Mouse (Mus musculus) limb, embryonic 13.5 days (tissue): Measurements from ENCODE around the gene Fam57b. TPM values are rescaled to one million over a fixed set of nuclear protein-coding genes. Genes with fewer than 3 reads are reported as not detected.

Experiments used
- ATAC-seq: fragments of 200-750 bp; cut with Nextera tagmentation; 2 replicates; pipeline ENCODE4 v1.8.0; 2017; ENCODE audit warnings: low read depth, moderate number of reproducible peaks, moderate TSS enrichment; ENCODE audit not compliant: low FRiP score
- H3K27ac ChIP-seq: fragments of 300-500 bp; sonication (generic); 2 replicates; pipeline ENCODE4 v1.5.1; 2015; ENCODE audit warnings: inconsistent platforms, mild to moderate bottlenecking, moderate library complexity
- H3K27me3 ChIP-seq: fragments of 300-500 bp; sonication (generic); 2 replicates; pipeline ENCODE4 v1.6.1; 2015; ENCODE audit warnings: mild to moderate bottlenecking, inconsistent platforms
- H3K36me3 ChIP-seq: fragments of 300-500 bp; sonication (generic); 2 replicates; pipeline ENCODE4 v1.6.1; 2015; ENCODE audit warnings: inconsistent platforms, mild to moderate bottlenecking, moderate library complexity
- H3K4me1 ChIP-seq: fragments of 300-500 bp; sonication (generic); 2 replicates; pipeline ENCODE4 v1.6.1; 2015; ENCODE audit warnings: inconsistent platforms
- H3K4me2 ChIP-seq: fragments of 300-500 bp; sonication (generic); replicated peaks from 2 replicates; pipeline ENCODE4 v1.6.1; 2015; ENCODE audit warnings: inconsistent platforms, mild to moderate bottlenecking, moderate library complexity
- H3K4me3 ChIP-seq: fragments of 300-500 bp; sonication (generic); 2 replicates; pipeline ENCODE4 v1.5.1; 2015; ENCODE audit warnings: moderate library complexity, mild to moderate bottlenecking, inconsistent platforms
- H3K9ac ChIP-seq: fragments of 300-500 bp; sonication (generic); 2 replicates; pipeline ENCODE4 v1.6.1; 2015; ENCODE audit warnings: mild to moderate bottlenecking, inconsistent platforms
- H3K9me3 ChIP-seq: fragments of 300-500 bp; sonication (generic); 2 replicates; pipeline ENCODE4 v1.6.1; 2016; ENCODE audit warnings: inconsistent platforms
- WGBS: fragments of 180-500 bp; shearing (Covaris S2); methylation state at CpG from one replicate; pipeline ENCODE4 v1.1.7; 2015; 5-methylcytosine and 5-hydroxymethylcytosine counted together
- polyA plus RNA-seq: library from polyadenylated mRNA; unstranded; fragments of >200 nt; fragmentation: Nextera tagmentation; extraction: Ambion mirVana; gene quantifications from 2 replicates; pipeline ENCODE4 v1.2.1, GENCODE M21; 2015

Fam57b gene
- polyA plus RNA-seq, 1 experiment from 2014 or later: 0.18 TPM

GRCm38 (mm10) chr7:126802134-126802889 is 4.8 kb downstream of the Fam57b start:
- H3K36me3 ChIP-seq: peaks cover 36% of the 10 kb centered on the region
- H3K9ac ChIP-seq: peak overlapping the region; percentile 13; the same call in 1 of the 2 replicates
- no peak overlapping the region for H3K4me2 ChIP-seq
- H3K27ac ChIP-seq: no peak overlapping the region
- no peak overlapping the region for H3K4me3 ChIP-seq
- ATAC-seq: no peak
- H3K9me3 ChIP-seq: no peaks in the 10 kb centered on the region
- 80% methylated on average over 11 of the region's 11 CpGs for WGBS
- H3K4me1 ChIP-seq: peaks cover 28% of the 10 kb centered on the region
- H3K27me3 ChIP-seq: no peaks in the 10 kb centered on the region

GRCm38 (mm10) chr7:126803181-126803580 is 5.7 kb downstream of the Fam57b start:
- no peak for ATAC-seq
- no peaks in the 10 kb centered on the region for H3K9me3 ChIP-seq

GRCm38 (mm10) chr7:126803751-126804150 is 6.3 kb downstream of the Fam57b start:
- Histone ChIP-seq H3K36me3 (peaks cover 32% of the 10 kb centered on the region), H3K4me2 (no peak overlapping the region), H3K4me3 (no peak overlapping the region), H3K9ac (peak overlapping the region; percentile 35; the same call in 1 of the 2 replicates), H3K9me3 (no peaks in the 10 kb centered on the region), H3K27me3 (no peaks in the 10 kb centered on the region), H3K27ac (no peak overlapping the region), H3K4me1 (peaks cover 31% of the 10 kb centered on the region)
- no peak for ATAC-seq

More at GRCm38 (mm10) chr7:126803181-126803580, 5.7 kb downstream of the Fam57b start:
- H3K27ac ChIP-seq: no peak overlapping the region
- no peak overlapping the region for H3K4me2 ChIP-seq
- peaks cover 28% of the 10 kb centered on the region for H3K4me1 ChIP-seq
- 0 out of 2 replicates have a peak overlapping the region, but pooled peaks have one; percentile 35 for H3K9ac ChIP-seq
- no peaks in the 10 kb centered on the region for H3K27me3 ChIP-seq
- WGBS: 83% methylated on average over 6 of the region's 6 CpGs
- peaks cover 32% of the 10 kb centered on the region for H3K36me3 ChIP-seq
- no peak overlapping the region for H3K4me3 ChIP-seq

- no peaks in the 10 kb centered on the region for H3K9me3 ChIP-seq
- peaks cover 32% of the 10 kb centered on the region for H3K36me3 ChIP-seq
- H3K4me1 ChIP-seq: peaks cover 14% of the 10 kb centered on the region
- H3K4me3 ChIP-seq: no peak overlapping the region
- H3K27ac ChIP-seq: 0 out of 2 replicates have a peak overlapping the region, but pooled peaks have one; percentile 16
- no peak overlapping the region; the same call in 1 of the 2 replicates for H3K4me2 ChIP-seq
- no peak overlapping the region for H3K9ac ChIP-seq
- 77% methylated on average over 6 of the region's 6 CpGs for WGBS
- ATAC-seq: no peak
- H3K27me3 ChIP-seq: no peaks in the 10 kb centered on the region
Measured at GRCm38 (mm10) chr7:126806956-126807355, 9.5 kb downstream of the Fam57b start.

- peaks cover 14% of the 10 kb centered on the region for H3K4me1 ChIP-seq
- ATAC-seq: no peak
- H3K4me2 ChIP-seq: peak overlapping the region; percentile 91
- peak overlapping the region; percentile 88 for H3K9ac ChIP-seq
- H3K27me3 ChIP-seq: no peaks in the 10 kb centered on the region
- H3K36me3 ChIP-seq: peaks cover 29% of the 10 kb centered on the region
- H3K4me3 ChIP-seq: peak overlapping the region; percentile 75
- H3K27ac ChIP-seq: peak overlapping the region; percentile 16; the same call in 1 of the 2 replicates
- WGBS: 72% methylated on average over 4 of the region's 4 CpGs
- H3K9me3 ChIP-seq: no peaks in the 10 kb centered on the region
Measured at GRCm38 (mm10) chr7:126807405-126807804, 9.9 kb downstream of the Fam57b start.

GRCm38 (mm10) chr7:126808703-126809455 is 11.4 kb downstream of the Fam57b start:
- Histone ChIP-seq H3K9me3 (no peaks in the 10 kb centered on the region), H3K4me1 (peaks cover 14% of the 10 kb centered on the region), H3K4me2 (peak overlapping the region; percentile 91), H3K36me3 (peaks cover 18% of the 10 kb centered on the region), H3K27ac (peak overlapping the region; percentile 75), H3K9ac (peak overlapping the region; percentile 88), H3K4me3 (peak overlapping the region; percentile 75), H3K27me3 (no peaks in the 10 kb centered on the region)
- under 1% methylated on average over 43 of the region's 43 CpGs for WGBS
- ATAC-seq: peak; percentile 97

- peak overlapping the region; percentile 75; the same call in 1 of the 2 replicates for H3K4me3 ChIP-seq
- 54% methylated on average over 5 of the region's 5 CpGs for WGBS
Measured at GRCm38 (mm10) chr7:126809723-126810369, 12.4 kb downstream of the Fam57b start.

GRCm38 (mm10) chr7:126815726-126816222 is 18.3 kb downstream of the Fam57b start:
- Histone ChIP-seq H3K9ac (no peak overlapping the region), H3K9me3 (no peaks in the 10 kb centered on the region), H3K4me2 (no peak overlapping the region), H3K27ac (no peak overlapping the region), H3K27me3 (peaks cover under 1% of the 10 kb centered on the region; the same call in 1 of the 2 replicates), H3K36me3 (no peaks in the 10 kb centered on the region), H3K4me1 (no peaks in the 10 kb centered on the region), H3K4me3 (no peak overlapping the region)
- WGBS: 67% methylated on average over 8 of the region's 8 CpGs
- ATAC-seq: no peak

More at GRCm38 (mm10) chr7:126809723-126810369, 12.4 kb downstream of the Fam57b start:
- H3K4me1 ChIP-seq: peaks cover 14% of the 10 kb centered on the region
- H3K36me3 ChIP-seq: peaks cover 12% of the 10 kb centered on the region
- ATAC-seq: no peak
- H3K27ac ChIP-seq: no peak overlapping the region
- H3K9ac ChIP-seq: peak overlapping the region; percentile 88
- H3K4me2 ChIP-seq: peak overlapping the region; percentile 91
- no peaks in the 10 kb centered on the region for H3K9me3 ChIP-seq
- H3K27me3 ChIP-seq: no peaks in the 10 kb centered on the region

GRCm38 (mm10) chr7:126816494-126816893 is 19.0 kb downstream of the Fam57b start:
- H3K27me3 ChIP-seq: peaks cover 7% of the 10 kb centered on the region; the same call in 1 of the 2 replicates
- ATAC-seq: no peak
- 78% methylated on average over 8 of the region's 8 CpGs for WGBS
- H3K4me3 ChIP-seq: no peak overlapping the region
- H3K9ac ChIP-seq: no peak overlapping the region
- H3K4me2 ChIP-seq: no peak overlapping the region
- H3K4me1 ChIP-seq: no peaks in the 10 kb centered on the region
- no peaks in the 10 kb centered on the region for H3K9me3 ChIP-seq
- H3K27ac ChIP-seq: no peak overlapping the region
- no peaks in the 10 kb centered on the region for H3K36me3 ChIP-seq

GRCm38 (mm10) chr7:126817595-126817994 is 20.1 kb downstream of the Fam57b start:
- H3K4me2 ChIP-seq: no peak overlapping the region
- H3K9ac ChIP-seq: no peak overlapping the region
- peaks cover 15% of the 10 kb centered on the region for H3K27me3 ChIP-seq
- ATAC-seq: no peak
- H3K36me3 ChIP-seq: no peaks in the 10 kb centered on the region
- H3K4me1 ChIP-seq: no peaks in the 10 kb centered on the region
- no peaks in the 10 kb centered on the region for H3K9me3 ChIP-seq
- no peak overlapping the region for H3K27ac ChIP-seq
- 88% methylated on average over 7 of the region's 7 CpGs for WGBS
- H3K4me3 ChIP-seq: no peak overlapping the region

GRCm38 (mm10) chr7:126818818-126819217 is 21.4 kb downstream of the Fam57b start:
- Histone ChIP-seq H3K9ac (no peak overlapping the region), H3K4me3 (no peak overlapping the region), H3K4me1 (peaks cover 8% of the 10 kb centered on the region), H3K36me3 (no peaks in the 10 kb centered on the region), H3K27ac (no peak overlapping the region), H3K27me3 (peaks cover 28% of the 10 kb centered on the region), H3K9me3 (no peaks in the 10 kb centered on the region), H3K4me2 (no peak overlapping the region)
- no peak for ATAC-seq
- WGBS: 23% methylated on average over 1 of the region's 1 CpGs
